Mouse (Mus musculus): Measurements from ENCODE around the gene Tlr13.

GRCm38 (mm10) chrX:106113881-106114280, 29.1 kb upstream of the Tlr13 start:
- TF ChIP-seq CTCF (IDR thresholded peaks at IDR 0.05) (no peak), EP300 (IDR thresholded peaks at IDR 0.05) (no peak)
